Mouse (Mus musculus) adrenal gland (tissue): ENCODE data around the gene Ppargc1a.

Experiments
- intact Hi-C: fragments of 180-260 bp; cut with DNase I; formaldehyde crosslinking; loops from one replicate; pipeline ENCODE4 v1.15.1; 2025
- long read RNA-seq, 2 experiments: library from polyadenylated mRNA; unstranded; transcript quantifications; one replicate each; pipeline ENCODE4 v2.0.0; 2020; ENCODE audit warnings: borderline replicate concordance in 1 of 2; ENCODE audit not compliant: insufficient replicate concordance in 1 of 2

Ppargc1a gene
- long read RNA-seq, experiment 1, result 0 reads
- long read RNA-seq, experiment 2, partial matches to known transcripts, result 0 of 1 reads
- long read RNA-seq, experiment 2, other reads (novel, unspliced or antisense), result 0 of 1 reads

- intact Hi-C loops, result no loop called here
These were observed at the start of gene Ppargc1a for GRCm38 (mm10) chr5:51567659-51568058. Gene Ppargc1a, minus strand, starts transcription at chr5:51567726.

- intact Hi-C loops, result no loop called here
These were observed 49.4 kb upstream of the Ppargc1a start for GRCm38 (mm10) chr5:51616877-51617276.

- intact Hi-C loops, result no loop called here
These were observed 44.5 kb upstream of the Ppargc1a start for GRCm38 (mm10) chr5:51612049-51612448.

GRCm38 (mm10) chr5:51607686-51608480 lies 40.4 kb upstream of the Ppargc1a start:
- intact Hi-C loops, result no loop called here

GRCm38 (mm10) chr5:51599549-51599948 lies 32.0 kb upstream of the Ppargc1a start:
- intact Hi-C loops, result no loop called here

GRCm38 (mm10) chr5:51595644-51596043 lies 28.1 kb upstream of the Ppargc1a start:
- intact Hi-C loops, result no loop called here

- intact Hi-C loops, result loop anchor here (5.0 kb wide), 1 partner anchor 40 kb away; no protein-coding TSS in a partner anchor
These were observed 24.7 kb upstream of the Ppargc1a start for GRCm38 (mm10) chr5:51592206-51592605.

GRCm38 (mm10) chr5:51591537-51592154 lies 24.1 kb upstream of the Ppargc1a start:
- intact Hi-C loops, result loop anchor here (5.0 kb wide), 1 partner anchor 39 kb away; no protein-coding TSS in a partner anchor

- intact Hi-C loops, result no loop called here
These were observed 18.7 kb upstream of the Ppargc1a start for GRCm38 (mm10) chr5:51586187-51586586.

- intact Hi-C loops, result no loop called here
These were observed 17.5 kb upstream of the Ppargc1a start for GRCm38 (mm10) chr5:51584987-51585386.

GRCm38 (mm10) chr5:51584186-51584585 lies 16.7 kb upstream of the Ppargc1a start:
- intact Hi-C loops, result no loop called here

- intact Hi-C loops, result no loop called here
These were observed 16.1 kb upstream of the Ppargc1a start for GRCm38 (mm10) chr5:51583632-51584031.

GRCm38 (mm10) chr5:51583030-51583429 lies 15.5 kb upstream of the Ppargc1a start:
- intact Hi-C loops, result no loop called here

- intact Hi-C loops, result no loop called here
These were observed 15.1 kb upstream of the Ppargc1a start for GRCm38 (mm10) chr5:51582618-51583017.

GRCm38 (mm10) chr5:51577594-51577993 lies 10.1 kb upstream of the Ppargc1a start:
- intact Hi-C loops, result no loop called here

GRCm38 (mm10) chr5:51573770-51574169 lies 6.2 kb upstream of the Ppargc1a start:
- intact Hi-C loops, result no loop called here

GRCm38 (mm10) chr5:51568198-51568690 lies 718 bp upstream of the Ppargc1a start:
- intact Hi-C loops, result no loop called here

GRCm38 (mm10) chr5:51565672-51566071 lies 1.9 kb downstream of the Ppargc1a start:
- intact Hi-C loops, result no loop called here

GRCm38 (mm10) chr5:51565038-51565437 lies 2.5 kb downstream of the Ppargc1a start:
- intact Hi-C loops, result no loop called here

GRCm38 (mm10) chr5:51563574-51563973 lies 4.0 kb downstream of the Ppargc1a start:
- intact Hi-C loops, result no loop called here

- intact Hi-C loops, result no loop called here
These were observed 9.8 kb downstream of the Ppargc1a start for GRCm38 (mm10) chr5:51557607-51558278.

GRCm38 (mm10) chr5:51553671-51554070 lies 13.9 kb downstream of the Ppargc1a start:
- intact Hi-C loops, result loop anchor here (5.0 kb wide), 1 partner anchor 39 kb away; no protein-coding TSS in a partner anchor
